Mouse (Mus musculus) cerebellum, adult 2 months (tissue): ENCODE measurements around the gene Rab5c.

Experiments
- CTCF ChIP-seq: fragments of 200-500 bp; IDR thresholded peaks from 2 replicates; pipeline ENCODE4 v1.5.1; 2011; ENCODE audit warnings: low read depth, mild to moderate bottlenecking, control low read depth, low read length, moderate library complexity, borderline replicate concordance; ENCODE audit not compliant: insufficient read depth
- POLR2A ChIP-seq: fragments of 200-500 bp; IDR thresholded peaks from 2 replicates; pipeline ENCODE4 v1.6.1; 2011; ENCODE audit warnings: low read length, control low read depth, borderline replicate concordance; ENCODE audit not compliant: insufficient read depth

DNA sequence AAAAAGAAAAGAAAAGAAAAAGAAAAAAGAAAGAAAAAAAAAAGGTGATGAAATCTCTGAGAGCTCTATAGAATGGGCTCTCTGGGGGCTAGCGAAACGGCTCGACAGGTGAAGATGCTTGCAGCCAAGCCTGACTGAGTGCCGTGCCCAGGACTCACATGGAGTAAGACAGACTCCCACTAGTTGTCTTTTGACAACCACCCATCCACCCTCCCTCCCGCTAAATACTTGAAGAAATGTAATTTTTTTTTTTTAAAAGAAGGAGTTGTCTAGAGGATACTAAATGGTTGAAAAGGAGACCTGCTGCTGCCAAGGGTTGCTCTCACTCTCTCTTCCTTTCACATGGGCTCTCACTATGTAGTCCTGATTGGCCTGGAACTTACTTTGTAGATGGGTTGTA, 734 bp upstream of the Rab5c start:
- TF ChIP-seq POLR2A (no peak), CTCF (no peak)
